Mouse (Mus musculus): ENCODE results near the gene Olfr750.
A peak's percentile ranks its signal among the peaks of the same experiment; 100 is the strongest.

The Olfr750 gene

GRCm38 (mm10) chr14:51027387-51028155 is 46.7 kb downstream of the Olfr750 start:
- no peak for DNase-seq (ENCODE audit: low spot score in 2 of 2)

GRCm38 (mm10) chr14:51026391-51027133 is 47.7 kb downstream of the Olfr750 start:
- peak; percentile 21 to 34 for DNase-seq (ENCODE audit: low spot score in 2 of 2)

GRCm38 (mm10) chr14:51024820-51025219 is 49.4 kb downstream of the Olfr750 start:
- no peak for DNase-seq (ENCODE audit: low spot score in 2 of 2)

- DNase-seq (ENCODE audit: low spot score in 2 of 2): no peak
These were observed 50.8 kb downstream of the Olfr750 start for GRCm38 (mm10) chr14:51023457-51023856.

- DNase-seq (ENCODE audit: low spot score in 2 of 2): no peak
These were observed 57.0 kb downstream of the Olfr750 start for GRCm38 (mm10) chr14:51017256-51017655.
